Mouse (Mus musculus): Measurements from ENCODE around the gene Gucd1. TPM values are rescaled to one million over a fixed set of nuclear protein-coding genes. Genes with fewer than 3 reads are reported as not detected.
A peak's percentile ranks its signal among the peaks of the same experiment; 100 is the strongest.
"Not testable (repeated sequence)": the region's sequence is repeated elsewhere in the genome, so short reads cannot be mapped to it uniquely, and the experiment has no call there.

Gucd1 gene
- total RNA-seq, 1 experiment from 2014 or later, result 28.8 TPM

DNA sequence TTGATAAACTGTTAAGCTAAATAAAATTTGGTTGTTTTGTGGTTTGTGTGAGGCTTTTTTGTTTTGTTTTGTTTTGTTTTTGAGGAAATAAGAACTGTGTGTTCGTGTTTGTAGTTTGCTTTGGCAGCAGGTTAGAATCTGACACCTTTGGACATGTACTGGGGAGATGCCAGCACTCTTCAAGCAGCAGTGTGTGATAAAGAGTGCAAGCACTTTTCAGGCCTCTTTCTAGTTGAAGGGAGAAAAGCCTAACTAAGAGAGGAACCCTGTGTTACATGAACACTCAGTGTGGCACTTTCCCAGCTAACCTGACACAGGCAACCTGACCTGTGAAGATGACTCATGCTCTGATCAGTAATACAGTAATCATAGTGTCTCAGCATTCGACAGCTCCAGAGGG lies 17.7 kb upstream of the Gucd1 start:
- DNase-seq, result no peak

DNA sequence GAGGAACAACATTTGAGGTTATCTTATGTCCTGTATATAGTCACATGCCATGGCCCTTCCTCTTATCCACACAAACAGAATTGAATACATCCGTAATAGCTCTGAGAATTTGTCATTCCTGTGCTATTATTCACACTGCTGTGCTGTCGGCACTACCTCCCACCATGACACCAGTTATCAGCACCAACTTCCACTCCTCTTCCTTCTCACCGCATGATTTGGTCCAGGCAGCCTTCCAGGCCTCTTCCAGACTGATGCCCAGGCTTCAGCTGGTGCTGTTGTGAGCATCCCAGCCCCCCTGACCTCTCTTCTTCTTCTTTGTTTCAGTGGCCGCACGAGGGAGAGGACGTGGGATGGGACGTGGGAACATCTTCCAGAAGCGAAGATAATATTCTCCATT lies 17.2 kb upstream of the Gucd1 start:
- DNase-seq, result no peak

DNA sequence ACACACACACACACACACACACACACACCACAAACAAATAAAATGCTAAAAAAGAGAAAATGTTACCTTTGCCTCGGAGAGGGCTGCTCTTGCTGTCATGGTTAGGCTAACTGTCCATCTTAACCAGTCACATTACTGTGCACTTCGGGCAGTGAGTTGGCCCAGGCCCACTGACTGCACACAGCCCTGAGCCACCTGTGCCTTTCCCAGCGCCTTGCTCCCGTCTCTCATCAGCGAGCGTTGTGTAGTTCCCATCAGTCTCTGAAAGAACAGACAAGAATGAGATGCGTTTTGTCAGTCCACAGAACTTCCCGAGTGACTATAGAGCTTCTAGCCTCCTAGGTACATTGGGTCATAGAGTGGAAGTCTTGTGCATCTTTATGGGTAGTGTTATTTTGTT lies 16.4 kb upstream of the Gucd1 start:
- no peak for DNase-seq

DNA sequence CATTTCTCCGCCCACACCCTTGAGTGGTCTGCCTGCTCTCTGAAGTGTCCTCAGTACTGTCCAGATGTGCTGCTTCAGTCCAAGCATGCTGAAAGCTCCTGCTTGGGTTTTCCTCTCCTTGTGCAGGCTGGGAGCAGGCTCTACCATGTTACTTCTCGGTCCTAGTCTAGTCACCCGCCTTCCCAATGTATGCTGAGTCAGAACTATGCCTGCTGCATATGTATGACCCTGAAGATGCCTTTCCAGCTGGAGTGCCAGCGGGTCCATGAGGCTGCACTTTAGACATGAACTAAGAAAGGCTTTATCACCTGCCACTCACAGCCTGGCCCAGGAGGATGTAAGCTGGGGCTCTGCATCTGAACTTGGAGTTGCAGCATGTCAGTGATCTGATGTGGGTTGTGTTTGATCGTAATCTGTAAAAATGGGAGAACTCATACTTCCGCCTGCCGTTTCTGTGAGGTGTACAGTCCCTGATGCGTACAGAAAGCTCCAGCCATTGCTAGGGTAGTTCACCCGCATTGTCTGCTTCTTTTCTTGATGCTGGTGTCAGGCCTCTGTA lies 13.8 kb upstream of the Gucd1 start:
- DNase-seq, result no peak

DNA sequence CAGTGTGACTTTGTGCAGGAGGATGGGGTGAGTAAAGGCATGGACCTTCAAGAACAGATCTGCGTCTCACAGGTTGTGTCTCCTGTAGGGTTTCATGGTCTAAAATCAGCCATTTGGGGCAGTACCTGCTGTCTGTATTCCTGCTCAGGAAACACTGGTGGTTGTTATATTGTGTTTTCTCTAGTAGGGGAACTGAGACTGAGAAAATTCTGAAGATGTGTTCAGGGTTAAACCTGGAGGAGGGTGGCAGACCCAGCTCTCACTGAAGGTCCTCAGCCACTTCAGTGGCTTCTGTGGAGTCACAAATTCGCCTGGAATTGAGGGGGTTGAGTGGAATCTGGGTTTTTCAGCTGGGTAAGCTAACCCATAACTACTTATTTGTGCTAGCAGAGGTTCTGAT lies 12.6 kb upstream of the Gucd1 start:
- no peak for DNase-seq

DNA sequence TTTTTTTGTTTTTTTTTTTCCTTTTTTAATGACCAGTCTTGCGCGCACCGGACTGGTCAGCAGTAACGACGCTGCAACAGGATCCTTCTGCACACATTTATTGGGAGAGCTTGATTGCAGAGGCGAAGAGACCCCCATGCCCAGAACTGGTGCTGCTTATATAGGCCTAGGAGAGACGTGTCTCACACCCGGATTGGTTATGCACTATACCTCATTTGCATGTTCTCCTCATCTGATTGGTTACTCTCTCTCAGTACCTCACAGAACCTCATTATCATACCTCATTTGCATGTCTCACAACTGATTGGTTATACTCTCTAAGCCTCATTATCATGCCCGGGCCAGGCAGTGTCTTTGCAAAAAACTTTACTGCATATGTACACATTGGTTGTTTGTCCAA lies 7.7 kb upstream of the Gucd1 start:
- not testable (repeated sequence) for DNase-seq

DNA sequence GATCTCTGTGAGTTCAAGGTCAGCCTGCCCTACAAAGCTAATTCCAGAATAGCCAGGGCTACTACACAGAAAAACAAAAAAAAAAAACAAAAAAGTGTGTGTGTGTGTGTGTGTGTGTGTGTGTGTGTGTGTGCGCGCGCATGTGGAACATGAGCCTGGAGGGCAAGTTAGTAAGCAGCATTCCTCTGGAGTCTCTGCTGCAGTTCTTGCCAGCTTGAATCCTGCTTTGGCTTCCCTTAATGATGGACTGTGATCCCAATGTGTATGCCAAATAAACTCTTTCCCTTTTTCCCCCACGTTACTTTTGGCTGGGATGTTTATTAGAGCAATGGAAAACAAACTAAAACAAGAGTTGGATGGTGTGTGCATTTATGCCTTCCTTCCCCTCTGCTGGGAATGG lies 3.9 kb upstream of the Gucd1 start:
- no peak for DNase-seq

DNA sequence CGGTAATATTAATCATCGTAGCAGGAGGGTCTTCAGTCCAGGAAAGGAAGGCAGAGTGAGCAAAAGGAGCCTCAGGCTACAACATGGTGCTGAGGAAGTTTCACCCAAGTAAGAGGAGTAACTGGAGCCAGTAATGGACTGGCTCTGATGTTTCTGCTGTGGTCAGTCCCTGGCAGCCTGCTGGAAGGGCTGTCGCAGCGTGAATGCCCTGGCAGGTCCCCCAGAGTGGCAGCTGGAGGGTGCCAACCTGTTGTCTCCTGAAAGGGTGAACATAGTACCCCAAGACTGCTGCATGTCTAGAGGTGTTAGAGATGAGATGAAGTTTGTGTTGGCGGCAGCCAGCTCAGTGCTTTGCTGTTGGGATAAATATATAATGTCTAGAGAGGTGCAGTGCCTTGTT lies 2.8 kb upstream of the Gucd1 start:
- DNase-seq, result no peak

DNA sequence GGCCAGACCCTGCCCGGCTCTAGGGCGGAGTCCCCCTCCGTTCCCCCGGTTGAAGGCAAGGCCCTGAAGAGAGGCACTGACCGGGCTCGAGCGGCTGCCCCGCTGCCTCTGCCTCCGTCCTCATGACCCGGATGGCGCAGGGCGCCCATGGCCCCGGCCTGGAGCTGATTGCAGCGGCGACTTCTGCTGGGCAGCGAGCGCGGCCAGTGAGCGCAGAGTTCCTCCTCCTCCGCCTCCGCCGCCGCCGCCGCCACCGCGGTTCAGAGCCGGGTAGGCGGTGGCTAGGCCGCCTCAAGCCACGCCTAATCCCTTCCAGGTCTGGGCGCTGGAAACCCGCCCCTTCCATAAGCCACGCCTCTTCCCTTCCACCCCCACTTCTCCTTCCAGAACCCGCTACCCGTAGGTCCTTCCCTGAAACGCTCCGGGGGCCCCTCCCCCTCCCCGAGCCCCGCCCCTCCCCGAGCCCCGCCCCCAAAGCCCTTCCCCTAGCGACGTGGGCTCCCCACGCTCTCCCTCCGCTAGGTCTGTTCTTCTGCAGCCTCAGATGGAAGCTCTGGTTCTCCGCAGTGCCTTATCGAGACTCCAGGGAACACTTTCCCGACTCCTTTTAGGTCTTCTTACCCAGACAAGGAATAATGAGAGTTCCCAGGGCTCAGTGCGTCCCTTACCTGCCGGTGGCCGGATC lies 557 bp downstream of the Gucd1 start, which contains the start of gene Snrpd3:
TSS of gene Snrpd3 (plus strand) at position 479 of the 685 bp plus-strand sequence.
- DNase-seq, result peak; percentile 93

DNA sequence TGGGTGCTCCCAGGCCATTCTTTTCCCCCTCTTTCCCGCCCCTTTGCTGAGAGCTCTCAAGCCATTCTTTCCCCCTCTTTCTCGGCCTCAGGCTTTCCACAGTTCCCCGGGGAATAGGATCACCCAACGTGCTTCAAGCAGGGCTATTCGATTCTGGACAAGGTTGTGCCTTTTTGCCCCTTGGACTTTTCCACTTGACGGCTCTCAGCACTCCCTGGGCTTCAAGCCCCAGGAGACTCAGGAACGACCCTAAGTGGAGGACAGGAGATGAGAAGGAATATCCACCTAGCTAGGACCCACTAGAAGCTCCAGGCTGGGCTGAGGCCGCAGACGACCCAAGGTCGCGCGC lies 1.1 kb downstream of the Gucd1 start:
- DNase-seq, result no peak

DNA sequence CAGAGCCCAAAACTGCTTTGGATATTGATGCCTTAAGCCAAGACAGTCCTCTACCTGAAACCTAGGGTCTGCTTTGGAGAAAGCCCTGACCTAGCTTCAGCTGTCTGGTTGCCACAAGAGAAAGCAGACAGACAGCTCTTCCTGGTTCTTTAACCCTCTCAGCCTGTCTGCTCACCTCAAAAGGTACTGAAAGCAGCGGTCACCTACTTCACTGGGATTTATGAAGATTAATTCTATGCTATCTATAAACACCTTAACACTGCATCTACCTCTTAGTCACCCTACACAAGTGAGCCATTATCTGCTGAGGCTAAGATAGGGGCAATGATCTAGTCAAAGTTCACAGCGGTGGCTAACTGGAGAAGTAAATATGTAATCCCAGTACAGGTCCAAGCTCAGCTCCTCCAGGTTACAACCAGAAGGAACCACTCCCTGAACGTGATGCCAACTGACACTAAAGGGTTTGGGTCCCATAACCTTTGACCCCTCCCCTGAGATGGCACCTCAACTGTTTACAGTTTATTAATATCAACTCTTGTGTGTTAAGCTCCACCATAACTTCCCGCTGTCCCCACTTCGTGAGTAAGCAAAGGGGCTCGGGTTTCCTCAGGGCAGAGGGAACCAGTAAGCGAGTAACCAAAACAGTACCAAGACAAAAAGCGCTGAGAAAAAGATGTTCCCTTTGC lies 1.6 kb downstream of the Gucd1 start:
- DNase-seq, result no peak

DNA sequence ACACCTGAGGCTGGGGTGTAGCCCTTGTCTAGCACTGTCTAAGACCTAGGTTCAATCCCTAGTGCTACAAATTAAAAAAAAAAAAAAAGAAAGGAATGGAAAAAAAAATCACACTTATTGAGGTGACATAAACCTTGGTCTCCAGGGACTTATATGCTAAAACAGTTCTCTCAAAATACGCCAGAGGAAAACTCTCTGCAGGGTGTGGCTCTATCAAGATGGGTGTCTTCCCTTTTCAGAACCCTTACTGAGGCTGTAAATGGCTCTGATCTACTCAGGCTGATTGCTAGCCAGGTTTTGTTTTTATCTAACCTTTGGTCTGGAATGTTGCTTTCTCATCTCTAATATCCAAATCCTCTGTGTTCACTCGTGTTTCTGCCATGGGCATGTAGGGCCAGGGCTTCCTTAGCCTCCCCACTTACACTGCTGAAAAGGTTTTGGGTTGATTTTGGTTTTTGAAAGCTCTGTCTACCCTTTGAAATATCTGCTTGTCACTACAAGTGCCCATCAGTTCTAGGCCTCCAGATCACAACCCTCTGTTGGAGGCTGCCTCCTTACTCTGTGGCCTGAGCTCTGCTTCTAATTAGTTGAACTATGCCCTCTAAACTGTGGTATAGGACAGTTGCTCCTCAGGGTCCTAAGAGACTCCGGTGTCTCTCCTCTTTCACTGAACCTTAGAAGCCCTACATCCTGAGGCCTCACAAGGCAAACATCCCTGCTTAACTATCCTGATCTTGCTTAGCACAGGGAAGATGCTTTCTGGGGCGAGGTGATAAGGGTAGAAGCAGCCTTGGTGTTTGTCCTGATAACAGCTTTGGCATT lies 2.3 kb downstream of the Gucd1 start:
- DNase-seq, result no peak

DNA sequence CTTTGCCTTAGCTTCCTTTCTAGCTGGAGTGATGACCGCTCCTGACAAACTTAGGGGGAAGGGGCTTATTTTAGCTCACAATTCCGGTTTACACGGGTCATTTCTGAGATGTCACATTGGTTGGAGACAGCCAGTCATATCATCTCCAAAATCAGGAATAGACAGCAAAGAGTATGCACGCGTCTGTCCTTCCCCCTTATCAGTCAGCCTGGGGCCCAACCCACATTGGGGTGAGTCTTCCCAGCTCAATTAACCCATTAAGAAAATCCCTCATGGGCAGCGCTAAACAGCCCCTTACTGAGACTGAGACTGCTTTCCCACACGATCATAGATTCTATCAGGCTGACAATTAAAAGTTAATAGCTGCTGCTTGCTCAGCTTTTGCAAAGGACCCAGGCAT lies 3.4 kb downstream of the Gucd1 start:
- no peak for DNase-seq

DNA sequence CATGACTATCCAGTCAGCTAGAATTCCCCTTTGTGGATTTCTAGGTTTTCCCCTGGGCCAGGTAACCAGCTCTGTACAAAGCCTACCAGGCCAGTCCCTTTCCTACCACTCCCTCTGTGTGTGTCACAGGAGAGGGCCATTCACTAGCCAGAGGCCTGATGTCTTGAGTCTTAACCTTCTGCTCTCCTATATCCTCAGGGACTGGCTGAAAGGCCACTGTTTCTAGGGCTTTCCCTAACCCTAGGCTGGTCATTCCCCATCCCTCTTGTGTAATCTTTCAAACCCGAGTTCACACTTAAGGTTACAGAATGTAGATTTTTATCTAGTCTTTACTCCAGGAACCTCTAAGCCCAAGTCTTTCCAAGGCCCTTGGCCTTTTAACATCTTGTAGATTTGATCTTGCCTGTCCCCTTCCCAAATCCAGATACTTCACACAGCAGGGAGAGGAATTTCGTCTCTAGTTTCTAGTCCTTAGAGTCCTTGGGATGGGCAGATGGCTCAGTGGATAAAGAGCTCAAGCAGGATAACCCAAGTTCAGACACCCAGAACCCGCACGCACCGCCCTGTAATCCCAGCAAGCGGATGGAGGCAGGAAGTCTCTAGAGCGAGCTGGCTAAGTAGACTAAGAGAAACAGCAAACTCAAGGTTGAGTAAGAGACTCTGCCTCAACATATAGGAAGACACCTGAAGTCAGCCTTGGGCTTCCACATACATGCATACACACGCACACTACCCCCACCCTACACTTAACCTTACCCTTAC lies 4.3 kb downstream of the Gucd1 start:
- DNase-seq, result no peak

DNA sequence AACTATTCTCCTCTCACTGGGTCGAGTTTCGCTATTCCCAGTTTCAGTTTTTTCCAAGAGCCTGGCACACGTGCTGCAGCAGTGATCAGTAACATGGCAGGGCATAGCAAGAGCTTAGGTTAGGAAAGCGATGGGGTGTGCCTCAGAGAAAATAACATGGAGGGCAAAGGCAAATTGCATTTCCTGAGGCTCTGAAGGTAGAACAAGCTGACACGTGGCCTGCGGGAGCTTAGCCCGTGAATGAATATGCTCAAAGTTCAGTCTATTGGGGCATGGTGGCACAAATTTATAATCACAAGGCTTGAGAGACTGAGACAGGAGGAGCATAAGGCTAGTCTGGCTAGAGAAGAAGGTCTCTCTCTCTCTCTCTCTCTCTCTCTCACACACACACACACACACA lies 5.0 kb downstream of the Gucd1 start:
- DNase-seq, result no peak

DNA sequence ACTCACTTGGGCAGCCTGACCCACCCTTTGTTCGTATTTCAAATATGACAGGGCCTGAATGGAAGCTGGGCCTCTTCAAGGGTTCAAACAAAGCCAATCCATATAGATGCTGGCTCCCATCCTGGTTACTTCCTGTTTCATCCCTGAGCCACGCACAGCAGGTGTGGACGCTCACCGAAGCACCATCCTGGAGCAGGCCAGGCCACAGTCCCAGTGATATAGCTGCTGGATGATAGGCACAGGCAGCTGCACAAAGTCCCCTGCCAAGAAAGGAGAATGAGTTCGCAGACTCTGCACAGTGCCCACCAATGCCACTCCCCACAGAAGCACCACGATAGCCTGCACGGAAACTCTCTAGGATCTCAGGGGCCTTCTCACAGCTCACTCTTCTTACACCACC lies 5.9 kb downstream of the Gucd1 start:
- DNase-seq, result no peak

DNA sequence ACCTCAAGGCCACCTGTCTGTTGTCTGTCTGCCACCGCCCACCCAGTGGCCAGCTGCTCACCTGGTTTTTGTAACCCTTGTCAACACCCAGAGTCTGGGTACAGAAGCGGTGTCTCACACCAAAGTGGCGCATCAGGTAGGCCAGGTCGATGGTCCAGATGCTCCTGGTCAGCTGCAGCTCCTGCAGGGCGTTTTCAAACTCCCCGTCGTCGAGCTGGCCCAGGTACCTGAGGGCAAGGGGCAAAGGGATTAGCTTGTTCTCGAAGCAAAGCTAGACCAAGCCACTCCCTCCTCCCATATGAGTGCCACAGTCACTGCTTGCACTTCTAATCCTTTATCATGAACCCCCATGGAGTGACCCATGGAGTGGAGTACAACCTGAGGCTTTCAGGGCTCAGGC lies 6.7 kb downstream of the Gucd1 start:
- no peak for DNase-seq

DNA sequence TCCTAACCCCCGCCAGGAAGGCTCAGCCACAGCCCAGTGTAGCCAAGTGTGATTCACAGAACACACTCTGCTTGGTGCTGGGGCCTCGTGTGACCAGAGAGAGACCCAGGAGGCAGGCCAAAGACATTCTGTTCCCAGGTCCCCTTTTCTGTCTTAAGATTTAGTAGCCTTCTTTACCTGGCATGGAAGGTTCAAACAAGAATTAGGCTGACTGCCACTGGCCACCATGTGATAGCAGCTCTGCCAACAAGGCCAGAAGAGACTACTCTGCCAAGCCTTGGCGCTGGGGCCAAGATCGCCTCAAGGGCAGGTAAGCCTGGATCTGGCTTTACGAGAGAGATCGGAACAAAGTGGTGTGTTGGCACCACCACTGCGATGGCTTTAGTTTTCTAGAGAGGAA lies 7.3 kb downstream of the Gucd1 start:
- DNase-seq, result peak; percentile 64

DNA sequence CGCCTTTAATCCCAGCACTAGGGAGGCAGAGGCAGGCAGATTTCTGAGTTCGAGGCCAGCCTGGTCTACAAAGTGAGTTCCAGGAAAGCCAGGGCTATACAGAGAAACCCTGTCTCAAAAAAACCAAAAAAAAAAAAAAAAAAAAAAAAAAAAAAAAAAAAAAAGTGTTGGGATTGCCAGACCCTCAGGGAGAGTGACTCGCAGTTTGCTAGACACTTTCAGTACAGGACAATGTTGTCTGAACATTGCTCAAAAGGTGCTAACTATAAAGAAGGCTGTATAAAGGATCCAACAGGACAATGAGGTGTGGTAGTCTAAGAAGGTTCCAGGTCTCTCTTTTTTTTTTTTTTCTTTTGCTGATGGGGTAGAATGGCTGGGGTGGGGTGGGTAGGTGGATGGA lies 11.8 kb downstream of the Gucd1 start:
- DNase-seq, result not testable (repeated sequence)

DNA sequence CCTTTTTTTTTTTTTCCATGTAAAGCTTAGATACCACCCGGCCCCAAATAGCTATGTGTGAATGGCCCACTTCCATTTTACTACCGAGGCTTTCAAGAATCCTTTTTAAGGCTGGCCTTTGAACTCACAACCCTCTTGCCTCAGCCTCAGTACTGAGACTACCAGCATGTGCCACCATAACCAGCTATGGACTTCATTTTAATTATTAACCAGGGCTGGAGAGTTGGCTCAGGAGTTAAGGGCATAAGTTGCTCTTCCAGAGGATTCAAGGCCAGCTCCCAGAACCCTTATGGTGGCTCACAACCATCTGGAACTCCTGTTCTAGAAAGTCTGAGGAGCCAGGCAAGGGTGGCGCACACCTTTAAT lies 12.7 kb downstream of the Gucd1 start:
- no peak for DNase-seq

DNA sequence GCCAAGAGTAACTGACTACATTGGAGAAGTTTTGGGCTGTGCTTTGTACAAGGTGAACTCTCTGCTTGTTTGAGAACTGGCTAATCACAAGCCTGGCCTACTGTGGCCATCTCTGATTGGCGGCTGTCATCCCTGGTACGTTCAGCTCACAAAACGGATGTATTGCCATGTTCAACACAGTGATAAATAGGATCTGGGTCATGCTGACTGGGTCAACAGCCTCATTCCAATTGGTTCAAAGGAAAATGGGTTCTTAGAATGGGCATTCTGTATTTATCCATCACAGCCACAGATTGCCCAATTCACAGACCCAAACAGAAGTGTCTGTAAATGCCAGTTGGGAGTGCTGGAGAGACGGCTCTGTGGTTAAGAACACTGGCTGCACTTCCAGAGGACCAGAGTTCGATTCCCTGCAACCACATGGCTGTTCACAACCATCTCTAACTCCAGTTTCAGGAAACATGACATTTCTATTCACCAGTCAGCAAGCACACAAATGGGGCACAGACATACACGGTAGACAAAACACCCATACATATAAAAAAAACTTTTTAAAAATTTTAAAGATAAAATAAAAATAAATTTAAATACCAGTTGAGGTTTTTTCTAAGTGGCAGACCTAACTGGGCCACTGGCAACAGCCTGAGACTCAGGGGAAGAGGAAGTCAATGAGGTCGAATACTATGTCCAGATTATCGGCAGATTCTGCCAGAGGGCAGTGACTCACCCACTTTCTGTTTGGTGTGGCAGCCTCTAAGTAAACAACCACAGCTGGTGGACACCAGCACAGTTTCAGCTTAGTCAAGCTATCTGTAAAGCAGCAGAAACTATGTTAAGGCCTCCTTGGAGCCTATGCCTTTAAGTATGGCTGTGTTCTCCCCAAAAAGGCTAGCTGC lies 13.3 kb downstream of the Gucd1 start:
- no peak for DNase-seq
